Mouse (Mus musculus) embryonic facial prominence, embryonic 12.5 days (tissue): ENCODE data around the gene Rfpl4b. TPM values are rescaled to one million over a fixed set of nuclear protein-coding genes. Genes with fewer than 3 reads are reported as not detected.
A peak's percentile ranks its signal among the peaks of the same experiment; 100 is the strongest.
"Not testable (repeated sequence)": the region's sequence is repeated elsewhere in the genome, so short reads cannot be mapped to it uniquely, and the experiment has no call there.

ENCODE experiments used
- ATAC-seq: fragments of 200-750 bp; cut with Nextera tagmentation; 2 replicates; pipeline ENCODE4 v1.8.0; 2017; ENCODE audit not compliant: insufficient number of reproducible peaks, insufficient read depth, low FRiP score, low TSS enrichment
- H3K27ac ChIP-seq: fragments of 300-500 bp; sonication (generic); 2 replicates; pipeline ENCODE4 v1.5.1; 2016; ENCODE audit warnings: mild to moderate bottlenecking
- H3K27me3 ChIP-seq: fragments of 300-500 bp; sonication (generic); 2 replicates; pipeline ENCODE4 v1.6.1; 2016; ENCODE audit warnings: mild to moderate bottlenecking, moderate library complexity
- H3K36me3 ChIP-seq: fragments of 300-500 bp; sonication (generic); 2 replicates; pipeline ENCODE4 v1.6.1; 2016; ENCODE audit warnings: mild to moderate bottlenecking
- H3K4me1 ChIP-seq: fragments of 300-500 bp; sonication (generic); 2 replicates; pipeline ENCODE4 v1.6.1; 2016
- H3K4me2 ChIP-seq: fragments of 300-500 bp; sonication (generic); replicated peaks from 2 replicates; pipeline ENCODE4 v1.6.1; 2016; ENCODE audit warnings: mild to moderate bottlenecking, moderate library complexity
- H3K4me3 ChIP-seq: fragments of 300-500 bp; sonication (generic); 2 replicates; pipeline ENCODE4 v1.5.1; 2016; ENCODE audit warnings: mild to moderate bottlenecking
- H3K9ac ChIP-seq: fragments of 300-500 bp; sonication (generic); 2 replicates; pipeline ENCODE4 v1.6.1; 2016; ENCODE audit warnings: mild to moderate bottlenecking, moderate library complexity
- H3K9me3 ChIP-seq: fragments of 300-500 bp; sonication (generic); 2 replicates; pipeline ENCODE4 v1.6.1; 2016; ENCODE audit warnings: mild to moderate bottlenecking, moderate library complexity
- WGBS: fragments of 180-500 bp; shearing (Covaris S2); methylation state at CpG from one replicate; pipeline ENCODE4 v1.1.7; 2016; 5-methylcytosine and 5-hydroxymethylcytosine counted together
- polyA plus RNA-seq: library from polyadenylated mRNA; unstranded; fragments of >200 nt; fragmentation: Nextera tagmentation; extraction: Ambion mirVana; gene quantifications from 2 replicates; pipeline ENCODE4 v1.2.1, GENCODE M21; 2016

Gene Rfpl4b
- 0.29 TPM in 1 of 2 replicates, not detected in the other for polyA plus RNA-seq

DNA sequence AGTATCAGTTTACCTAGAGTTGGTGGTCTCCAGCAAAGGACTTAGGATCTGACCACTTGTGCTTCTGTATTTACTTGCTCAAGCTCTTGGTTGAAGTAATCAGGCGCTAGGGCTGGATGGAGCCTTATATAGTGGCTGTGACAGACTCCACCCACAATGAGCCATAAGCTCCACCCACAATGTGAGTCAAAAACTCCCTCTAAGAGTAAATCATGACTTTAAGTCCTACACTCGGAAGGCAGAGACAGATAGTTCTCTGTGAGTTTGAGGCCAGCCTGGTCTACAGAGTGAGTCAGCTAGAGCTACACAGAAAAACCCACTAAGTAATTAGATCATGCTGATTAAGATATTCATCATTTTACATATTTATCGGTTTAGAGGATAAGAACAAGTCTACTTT lies at the start of gene Rfpl4b:
Gene Rfpl4b, minus strand, starts transcription at position 101 of the 400 bp plus-strand sequence.
- Histone ChIP-seq H3K4me2 (no peak within 1 kb of the TSS), H3K36me3 (no peaks in the 10 kb centered on the region), H3K9ac (no peak within 1 kb of the TSS), H3K27ac (no peak within 1 kb of the TSS), H3K27me3 (no peaks in the 10 kb centered on the region), H3K4me1 (peaks cover 6% of the 10 kb centered on the region; the same call in 1 of the 2 replicates), H3K4me3 (no peak within 1 kb of the TSS), H3K9me3 (peaks cover 6% of the 10 kb centered on the region; the same call in 1 of the 2 replicates)
- ATAC-seq = no peak
- WGBS = 89% methylated on average over 3 of the region's 3 CpGs

DNA sequence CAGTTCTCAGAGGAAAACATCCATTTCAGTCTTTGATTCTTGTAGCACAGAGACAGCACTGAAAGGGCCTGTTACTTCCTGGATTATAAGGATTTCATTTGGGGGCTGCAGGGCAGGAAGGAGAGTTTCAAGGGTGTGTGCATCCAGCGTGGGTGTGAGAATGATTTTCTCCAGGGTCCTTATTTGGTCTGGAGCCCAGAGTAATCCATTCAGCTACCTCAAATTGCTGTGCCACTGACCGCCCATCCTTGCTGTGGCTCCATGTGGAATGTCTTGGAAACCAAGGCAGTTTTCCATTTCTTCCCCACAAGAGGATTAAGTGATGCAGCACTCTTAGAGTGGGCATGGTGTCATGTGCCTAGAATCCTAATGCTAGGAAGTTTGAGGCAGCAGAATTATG lies 33.6 kb upstream of the Rfpl4b start:
- 44% methylated on average over 2 of the region's 2 CpGs for WGBS
- H3K36me3 ChIP-seq = no peaks in the 10 kb centered on the region
- H3K9me3 ChIP-seq = no peaks in the 10 kb centered on the region
- no peak overlapping the region for H3K9ac ChIP-seq
- H3K27me3 ChIP-seq = no peaks in the 10 kb centered on the region
- H3K27ac ChIP-seq = no peak overlapping the region
- H3K4me1 ChIP-seq = peaks cover 4% of the 10 kb centered on the region; the same call in 1 of the 2 replicates
- no peak overlapping the region for H3K4me3 ChIP-seq
- ATAC-seq = no peak
- H3K4me2 ChIP-seq = no peak overlapping the region

DNA sequence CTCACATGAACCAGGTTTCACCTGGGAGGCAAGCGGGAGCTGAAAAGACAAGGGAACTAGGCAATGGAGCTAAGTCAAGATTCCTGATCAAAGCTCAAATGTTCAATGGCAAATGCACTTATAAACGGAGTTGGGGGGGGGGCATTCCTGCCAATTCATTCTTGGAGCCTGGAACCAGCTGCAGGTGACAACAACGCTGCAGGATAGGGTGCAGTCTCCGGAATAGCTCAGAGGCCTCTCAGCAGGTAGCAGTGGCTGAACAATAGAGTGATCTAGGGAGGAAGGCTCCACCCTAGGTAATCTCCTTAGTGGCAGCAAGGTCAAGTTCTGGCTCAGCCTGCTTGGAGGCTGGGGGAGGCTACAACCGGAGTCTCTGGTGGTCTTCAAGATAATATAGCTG lies 28.4 kb upstream of the Rfpl4b start:
- peak overlapping the region; percentile 50; the same call in 1 of the 2 replicates for H3K27ac ChIP-seq
- not testable (repeated sequence) for H3K27me3 ChIP-seq, H3K4me1 ChIP-seq, H3K9ac ChIP-seq, H3K4me2 ChIP-seq, H3K36me3 ChIP-seq, H3K9me3 ChIP-seq, ATAC-seq, H3K4me3 ChIP-seq
- WGBS = 50% methylated on average over 5 of the region's 5 CpGs

- H3K36me3 ChIP-seq = no peaks in the 10 kb centered on the region
- 19% methylated on average over 8 of the region's 8 CpGs for WGBS
- no peaks in the 10 kb centered on the region for H3K9me3 ChIP-seq
- no peak overlapping the region for H3K9ac ChIP-seq
- ATAC-seq = no peak
- no peak overlapping the region for H3K27ac ChIP-seq
- no peaks in the 10 kb centered on the region for H3K4me1 ChIP-seq
- no peak overlapping the region for H3K4me3 ChIP-seq
- H3K4me2 ChIP-seq = no peak overlapping the region
- H3K27me3 ChIP-seq = no peaks in the 10 kb centered on the region
These were observed 27.4 kb upstream of the Rfpl4b start for GRCm38 (mm10) chr10:38848884-38849499.

DNA sequence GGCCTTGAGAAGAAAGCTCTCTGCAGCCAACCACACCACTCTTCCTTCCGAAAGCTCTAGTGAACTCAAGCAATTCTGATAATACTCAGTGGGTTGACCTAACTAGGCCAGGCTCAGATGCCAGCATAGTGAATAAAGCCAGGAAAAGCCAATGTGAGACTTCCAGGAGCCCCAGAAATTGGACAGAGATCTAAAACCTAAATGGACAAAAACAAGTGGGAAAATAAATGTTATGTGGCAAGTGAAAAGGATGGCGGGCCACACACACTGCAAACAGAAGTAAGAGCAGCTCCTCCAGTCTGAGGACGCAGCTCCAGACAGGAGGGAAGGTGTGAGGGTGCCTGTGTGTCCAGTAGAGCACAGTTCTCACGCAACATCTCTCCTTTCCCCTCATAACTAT lies 26.7 kb upstream of the Rfpl4b start:
- no peak for ATAC-seq
- H3K27me3 ChIP-seq = no peaks in the 10 kb centered on the region
- no peaks in the 10 kb centered on the region for H3K4me1 ChIP-seq
- WGBS = 85% methylated on average over 4 of the region's 4 CpGs
- H3K36me3 ChIP-seq = no peaks in the 10 kb centered on the region
- H3K9ac ChIP-seq = no peak overlapping the region
- H3K4me3 ChIP-seq = no peak overlapping the region
- H3K9me3 ChIP-seq = no peaks in the 10 kb centered on the region
- no peak overlapping the region for H3K4me2 ChIP-seq
- H3K27ac ChIP-seq = no peak overlapping the region

GRCm38 (mm10) chr10:38823741-38824140 lies 2.2 kb upstream of the Rfpl4b start:
- Histone ChIP-seq H3K9me3 (peaks cover 6% of the 10 kb centered on the region; the same call in 1 of the 2 replicates), H3K4me1 (peaks cover 6% of the 10 kb centered on the region; the same call in 1 of the 2 replicates), H3K4me3 (no peak overlapping the region), H3K9ac (no peak overlapping the region), H3K27me3 (no peaks in the 10 kb centered on the region), H3K36me3 (no peaks in the 10 kb centered on the region), H3K4me2 (no peak overlapping the region), H3K27ac (peak overlapping the region; percentile 61; the same call in 1 of the 2 replicates)
- 25% methylated on average over 1 of the region's 1 CpGs for WGBS
- ATAC-seq = no peak

DNA sequence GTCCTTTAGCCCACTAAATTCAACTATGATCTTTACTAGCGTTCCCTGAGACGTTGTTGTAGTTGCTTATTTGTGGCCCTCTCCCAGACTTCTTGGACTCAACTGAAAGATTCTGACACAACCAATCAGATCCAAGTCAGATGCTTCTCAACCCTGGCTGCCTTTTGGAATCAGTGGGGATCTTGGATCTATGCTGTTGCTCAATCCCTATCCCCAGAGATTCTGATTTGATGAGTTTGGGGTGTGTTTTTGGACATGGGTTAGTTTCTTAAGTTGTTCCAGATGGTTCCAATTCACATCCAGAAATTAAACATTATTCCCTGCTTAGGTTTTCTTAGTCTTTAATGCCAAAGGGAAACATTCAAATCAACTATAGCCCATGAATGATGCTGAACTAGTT lies 15.5 kb downstream of the Rfpl4b start:
- no peaks in the 10 kb centered on the region for H3K36me3 ChIP-seq
- 64% methylated on average over 2 of the region's 2 CpGs for WGBS
- ATAC-seq = no peak
- no peak overlapping the region for H3K4me2 ChIP-seq
- H3K4me3 ChIP-seq = no peak overlapping the region
- H3K27ac ChIP-seq = no peak overlapping the region
- H3K9me3 ChIP-seq = no peaks in the 10 kb centered on the region
- no peaks in the 10 kb centered on the region for H3K27me3 ChIP-seq
- no peaks in the 10 kb centered on the region for H3K4me1 ChIP-seq
- H3K9ac ChIP-seq = no peak overlapping the region

DNA sequence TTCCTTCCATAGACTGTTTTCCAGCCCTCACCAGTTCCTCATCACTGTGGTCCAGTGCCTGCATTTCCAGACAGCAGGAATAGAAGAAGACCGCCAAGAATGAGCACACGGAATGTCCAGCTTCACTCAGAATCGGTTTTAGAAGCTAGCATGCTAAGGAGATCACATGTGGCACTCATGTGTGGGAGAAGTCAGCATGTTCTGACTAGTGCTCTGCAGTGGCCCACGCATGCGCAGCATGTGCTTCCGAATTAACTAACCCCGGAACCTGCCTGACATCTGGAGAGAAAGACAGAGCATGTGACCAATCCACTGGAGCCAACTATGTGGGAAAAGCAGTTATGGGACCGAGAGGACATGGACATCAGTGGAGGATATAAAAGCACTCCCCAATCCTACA lies 17.5 kb downstream of the Rfpl4b start:
- no peak overlapping the region for H3K27ac ChIP-seq
- ATAC-seq = no peak
- WGBS = 86% methylated on average over 8 of the region's 8 CpGs

DNA sequence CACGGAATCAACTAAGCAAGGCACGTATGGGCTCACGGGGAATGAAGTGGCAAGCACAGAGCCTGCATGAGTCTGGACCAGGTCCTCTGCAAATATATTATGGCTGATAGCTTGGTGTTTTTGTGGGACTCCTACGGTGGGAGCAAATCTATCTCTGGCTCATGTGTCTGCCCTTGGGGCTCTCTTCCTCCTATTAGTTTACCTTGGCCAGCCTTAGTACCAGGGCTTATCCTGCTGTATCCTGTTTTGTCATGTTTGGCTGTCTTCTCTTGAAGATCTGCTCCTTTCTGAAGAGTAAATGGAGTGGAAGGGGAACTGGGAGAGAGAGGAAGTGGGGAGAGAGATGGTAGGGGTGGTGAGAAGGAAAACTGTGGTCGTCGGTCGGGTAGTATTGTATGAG lies 18.3 kb downstream of the Rfpl4b start:
- no peak overlapping the region for H3K9ac ChIP-seq
- H3K27ac ChIP-seq = no peak overlapping the region
- H3K4me1 ChIP-seq = no peaks in the 10 kb centered on the region
- 86% methylated on average over 7 of the region's 7 CpGs for WGBS
- no peaks in the 10 kb centered on the region for H3K27me3 ChIP-seq
- no peaks in the 10 kb centered on the region for H3K36me3 ChIP-seq
- no peak overlapping the region for H3K4me3 ChIP-seq
- ATAC-seq = no peak
- no peaks in the 10 kb centered on the region for H3K9me3 ChIP-seq
- no peak overlapping the region for H3K4me2 ChIP-seq

More for the DNA sequence above, 17.5 kb downstream of the Rfpl4b start:
- no peaks in the 10 kb centered on the region for H3K27me3 ChIP-seq
- no peaks in the 10 kb centered on the region for H3K4me1 ChIP-seq
- no peaks in the 10 kb centered on the region for H3K36me3 ChIP-seq
- no peak overlapping the region for H3K9ac ChIP-seq
- no peak overlapping the region for H3K4me2 ChIP-seq
- no peaks in the 10 kb centered on the region for H3K9me3 ChIP-seq
- H3K4me3 ChIP-seq = no peak overlapping the region

DNA sequence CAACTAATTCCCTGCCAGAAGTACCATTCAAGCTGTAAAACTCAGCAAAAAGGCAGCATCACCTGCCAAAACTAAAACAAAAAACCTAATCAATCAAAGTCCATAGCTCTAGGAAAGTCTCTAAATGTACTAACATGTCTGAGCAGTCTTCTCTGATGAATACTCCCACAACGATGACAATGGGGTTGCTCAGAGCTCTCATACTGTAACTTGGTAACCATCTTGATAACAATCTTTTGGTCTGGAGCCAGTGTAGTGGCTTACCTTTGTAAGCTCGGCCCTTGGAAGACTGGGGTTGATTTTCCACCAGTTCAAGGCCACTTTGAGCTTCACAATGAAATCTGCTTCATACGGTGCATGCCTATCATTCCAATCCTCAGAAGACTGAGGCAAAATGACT lies 33.0 kb downstream of the Rfpl4b start:
- H3K4me2 ChIP-seq = no peak overlapping the region
- H3K27ac ChIP-seq = no peak overlapping the region
- H3K36me3 ChIP-seq = no peaks in the 10 kb centered on the region
- no peak overlapping the region for H3K9ac ChIP-seq
- H3K4me3 ChIP-seq = no peak overlapping the region
- H3K4me1 ChIP-seq = no peaks in the 10 kb centered on the region
- H3K27me3 ChIP-seq = no peaks in the 10 kb centered on the region
- no peaks in the 10 kb centered on the region for H3K9me3 ChIP-seq
- ATAC-seq = no peak
- WGBS = 67% methylated on average over 3 of the region's 3 CpGs
